Mouse (Mus musculus) ES-Bruce4 (cell line): ENCODE data around the gene Nxf3. TPM values are rescaled to one million over a fixed set of nuclear protein-coding genes. Genes with fewer than 3 reads are reported as not detected.
"Not testable (repeated sequence)": the region's sequence is repeated elsewhere in the genome, so short reads cannot be mapped to it uniquely, and the experiment has no call there.

ENCODE experiments used
- H3K27ac ChIP-seq: 2 replicates; pipeline ENCODE4 v1.5.1; 2012; ENCODE audit warnings: low read length, inconsistent platforms; ENCODE audit not compliant: insufficient read depth
- H3K27me3 ChIP-seq: 2 replicates; pipeline ENCODE4 v1.6.1; 2012; ENCODE audit warnings: mild to moderate bottlenecking, low read length, inconsistent platforms; ENCODE audit not compliant: control insufficient read depth, poor library complexity, insufficient read depth, severe bottlenecking
- H3K36me3 ChIP-seq: 2 replicates; pipeline ENCODE4 v1.6.1; 2012; ENCODE audit warnings: inconsistent platforms, mild to moderate bottlenecking, low read length, moderate library complexity; ENCODE audit not compliant: control insufficient read depth, poor library complexity, insufficient read depth, severe bottlenecking
- H3K4me1 ChIP-seq: one replicate; pipeline ENCODE4 v1.8.1; 2011; ENCODE audit warnings: low read length; ENCODE audit not compliant: control insufficient read depth, insufficient read depth
- H3K4me3 ChIP-seq: 2 replicates; pipeline ENCODE4 v1.5.1; 2011; ENCODE audit warnings: low read depth, mild to moderate bottlenecking, low read length
- H3K9ac ChIP-seq: 2 replicates; pipeline ENCODE4 v1.6.1; 2012; ENCODE audit warnings: low read depth, mild to moderate bottlenecking, inconsistent platforms; ENCODE audit not compliant: poor library complexity, severe bottlenecking
- H3K9me3 ChIP-seq: replicated peaks from 2 replicates; pipeline ENCODE4 v1.6.1; 2012; ENCODE audit warnings: mild to moderate bottlenecking, low read length, inconsistent platforms; ENCODE audit not compliant: control insufficient read depth, poor library complexity, insufficient read depth, severe bottlenecking
- CTCF ChIP-seq: IDR thresholded peaks from one replicate; pipeline ENCODE4 v1.8.1; 2011; ENCODE audit warnings: low read depth, low read length
- EP300 ChIP-seq: IDR thresholded peaks from 2 replicates; pipeline ENCODE4 v1.6.1; 2011; ENCODE audit warnings: low read depth, low read length; ENCODE audit not compliant: insufficient read depth
- POLR2A ChIP-seq: IDR thresholded peaks from one replicate; pipeline ENCODE4 v1.8.1; 2011; ENCODE audit warnings: low read length; ENCODE audit not compliant: insufficient read depth
- polyA plus RNA-seq: library from polyadenylated mRNA; stranded (reverse); fragments of >200 nt; gene quantifications from 2 replicates; pipeline ENCODE4 v1.2.4, GENCODE M21; 2011; ENCODE audit warnings: low read depth; ENCODE audit not compliant: missing spikeins, insufficient read depth, insufficient read length

Nxf3 gene
- polyA plus RNA-seq, 1 experiment, result 0.40 TPM

DNA sequence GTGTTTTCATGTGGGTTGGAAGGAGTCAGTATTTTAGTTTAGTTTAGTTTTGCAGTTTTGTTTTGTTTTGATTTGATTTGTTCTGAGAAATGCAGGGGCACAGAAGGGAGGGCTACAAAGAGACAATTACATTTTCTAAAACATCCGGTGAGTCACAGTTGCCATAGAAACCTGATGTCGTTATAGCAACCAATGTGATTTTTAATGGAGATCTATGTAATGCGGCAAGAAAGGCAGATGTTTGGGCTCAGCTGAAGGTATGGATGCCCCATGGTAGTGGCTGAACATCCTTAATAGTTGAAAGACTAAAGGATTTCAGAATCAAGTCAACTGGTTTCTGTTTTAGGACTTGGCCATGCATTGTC is 19.7 kb upstream of the Nxf3 start:
- H3K4me3 ChIP-seq, result no peak overlapping the region
- no peak overlapping the region for H3K9ac ChIP-seq
- no peak for TF ChIP-seq EP300
- TF ChIP-seq CTCF, result no peak
- TF ChIP-seq POLR2A, result no peak
- no peaks in the 10 kb centered on the region for H3K9me3 ChIP-seq
- H3K27ac ChIP-seq, result no peak overlapping the region
- no peaks in the 10 kb centered on the region for H3K27me3 ChIP-seq
- no peaks in the 10 kb centered on the region for H3K4me1 ChIP-seq
- no peaks in the 10 kb centered on the region for H3K36me3 ChIP-seq

DNA sequence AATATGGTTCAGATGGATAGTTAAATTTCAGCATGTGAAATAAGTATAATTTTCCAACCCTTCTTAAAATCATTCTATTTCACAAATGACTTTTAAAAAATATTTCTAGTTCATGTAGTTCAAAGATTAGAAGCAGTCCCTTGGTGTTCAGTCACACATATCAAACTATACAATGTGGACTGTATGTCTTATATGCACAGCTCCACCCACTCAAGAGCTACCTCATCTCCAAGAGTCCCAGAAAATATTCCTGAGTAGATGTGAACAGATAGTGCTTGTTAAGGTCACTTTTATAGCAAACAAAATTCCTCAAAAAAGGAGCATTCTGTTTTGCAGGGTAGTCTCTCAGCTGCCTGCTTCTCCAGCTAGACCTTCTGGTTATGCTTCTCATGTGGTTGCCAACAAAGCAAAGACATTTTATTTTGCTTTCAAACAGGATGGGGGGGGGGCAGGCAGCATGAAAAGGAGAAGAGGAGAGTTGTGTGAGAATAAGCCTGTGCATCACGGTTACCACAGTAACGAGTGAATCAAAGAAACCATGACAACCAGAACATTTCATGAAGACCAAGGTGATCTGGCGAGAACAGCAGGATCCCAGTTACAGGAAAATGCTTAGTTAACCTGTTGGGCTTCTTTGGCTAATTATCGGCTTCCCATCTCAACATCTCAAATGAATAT is 19.1 kb upstream of the Nxf3 start:
- Histone ChIP-seq H3K9me3 (no peaks in the 10 kb centered on the region), H3K36me3 (no peaks in the 10 kb centered on the region), H3K27ac (no peak overlapping the region), H3K4me3 (no peak overlapping the region), H3K4me1 (no peaks in the 10 kb centered on the region), H3K27me3 (no peaks in the 10 kb centered on the region), H3K9ac (no peak overlapping the region)
- TF ChIP-seq CTCF (no peak), POLR2A (no peak), EP300 (no peak)

- H3K27me3 ChIP-seq, result no peaks in the 10 kb centered on the region
- TF ChIP-seq CTCF (no peak), EP300 (no peak), POLR2A (no peak)
These were observed 9.4 kb upstream of the Nxf3 start for GRCm38 (mm10) chrX:136094421-136094820.

DNA sequence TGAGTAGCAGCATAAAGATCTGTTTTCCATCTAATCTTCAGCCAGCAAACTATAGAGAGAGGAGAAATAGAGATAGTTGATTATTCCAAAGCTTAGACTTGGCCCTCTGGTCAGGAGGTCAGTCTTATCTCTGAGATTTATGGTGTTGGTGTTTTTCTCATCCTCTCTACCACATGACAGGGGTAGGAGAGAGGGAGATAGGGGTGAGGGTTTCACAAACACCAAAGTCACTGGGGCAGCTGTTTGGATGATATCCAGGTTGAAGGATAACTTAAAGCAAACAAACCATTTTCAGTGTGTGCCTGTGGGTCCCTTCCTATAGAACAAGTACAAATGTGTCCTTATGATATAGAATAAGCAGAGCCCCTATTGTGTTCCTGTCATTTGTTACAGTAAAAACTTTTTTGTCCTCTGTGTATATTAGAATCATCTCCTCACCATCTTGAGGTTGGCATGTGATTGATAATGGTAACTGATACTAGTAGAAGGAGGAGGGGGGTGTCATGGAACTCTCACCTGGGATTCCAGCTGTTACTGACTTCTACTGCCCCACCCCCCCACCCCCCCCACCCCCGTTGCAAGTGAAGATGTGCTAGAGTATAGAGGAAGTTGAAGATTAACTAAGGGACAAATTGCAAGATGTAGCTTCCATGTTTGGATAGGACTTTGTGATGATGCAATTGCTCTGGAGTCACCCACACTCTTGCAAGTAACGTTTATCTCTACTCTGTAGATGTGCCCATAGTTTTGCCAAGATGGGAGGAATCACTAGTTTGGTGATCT is 7.6 kb upstream of the Nxf3 start:
- no peak overlapping the region for H3K4me3 ChIP-seq
- H3K27ac ChIP-seq, result no peak overlapping the region
- H3K27me3 ChIP-seq, result no peaks in the 10 kb centered on the region
- H3K9me3 ChIP-seq, result no peaks in the 10 kb centered on the region
- H3K36me3 ChIP-seq, result no peaks in the 10 kb centered on the region
- TF ChIP-seq CTCF (no peak), EP300 (no peak), POLR2A (no peak)
- H3K4me1 ChIP-seq, result no peaks in the 10 kb centered on the region
- H3K9ac ChIP-seq, result no peak overlapping the region

More at GRCm38 (mm10) chrX:136094421-136094820, 9.4 kb upstream of the Nxf3 start:
- Histone ChIP-seq H3K27ac (no peak overlapping the region), H3K4me3 (no peak overlapping the region), H3K36me3 (no peaks in the 10 kb centered on the region), H3K9me3 (no peaks in the 10 kb centered on the region), H3K9ac (no peak overlapping the region), H3K4me1 (no peaks in the 10 kb centered on the region)

- not testable (repeated sequence) for H3K36me3 ChIP-seq, H3K4me1 ChIP-seq, H3K27me3 ChIP-seq, H3K27ac ChIP-seq, H3K9me3 ChIP-seq
- peak within 1 kb of the TSS; percentile 40; the same call in 1 of the 2 replicates for H3K9ac ChIP-seq
- H3K4me3 ChIP-seq, result peak within 1 kb of the TSS; percentile 77
These were observed 17.0 kb downstream of the Nxf3 start, which contains the start of gene Bex2 for GRCm38 (mm10) chrX:136068020-136068419. Gene Bex2 (minus strand): TSS chrX:136068236.

DNA sequence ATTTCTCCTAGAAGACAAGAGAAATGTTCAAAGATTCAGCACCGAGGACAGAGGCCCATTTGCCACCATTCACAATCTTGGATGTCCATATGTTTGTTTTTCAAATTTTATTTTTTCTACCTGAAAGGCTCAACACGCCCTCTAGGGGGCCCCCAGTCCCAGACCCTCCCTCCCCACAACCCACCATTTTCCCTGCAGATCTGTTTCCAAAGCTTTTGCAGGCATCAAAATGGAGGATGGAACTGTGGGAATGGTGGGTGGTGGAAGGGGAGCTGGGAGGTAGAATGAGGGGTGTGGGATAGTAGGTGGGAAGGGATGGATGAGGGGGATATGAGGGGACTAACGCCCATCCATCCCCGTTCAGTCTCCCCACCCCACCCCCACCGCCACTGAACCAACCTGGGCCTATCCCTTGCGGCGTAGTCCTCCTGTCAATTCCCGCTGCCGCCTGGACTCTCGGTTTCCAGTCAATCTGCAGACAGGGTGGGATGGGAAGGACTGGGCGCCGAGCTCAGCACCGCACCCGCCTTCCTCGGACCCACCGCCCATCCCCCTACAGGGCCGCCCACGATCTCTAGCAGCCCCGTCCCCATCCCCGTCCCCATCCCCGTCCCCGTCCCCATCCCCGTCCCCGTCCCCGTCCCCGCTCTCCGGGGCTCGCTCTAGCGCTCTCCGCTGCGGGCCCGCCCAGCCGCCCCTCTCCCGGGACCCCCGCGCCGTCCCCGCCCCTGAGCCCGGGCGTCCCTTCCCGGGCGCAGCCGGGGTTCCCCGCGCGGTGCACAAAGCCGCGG is 17.7 kb downstream of the Nxf3 start:
- Histone ChIP-seq H3K4me3 (peak overlapping the region; percentile 77), H3K9ac (peak overlapping the region; percentile 40; the same call in 1 of the 2 replicates)
- H3K9me3 ChIP-seq, H3K27me3 ChIP-seq, H3K36me3 ChIP-seq, H3K4me1 ChIP-seq, H3K27ac ChIP-seq: not testable (repeated sequence)
